Mouse (Mus musculus) thymus, postnatal 36 days (tissue): ENCODE measurements at regions not wholly inside any gene's neighbourhood (a gene's known extent, or its start where the extent isn't known, plus 50 kb on each side); places are given as distances from the start of the nearest gene placed in this dataset.
"Not testable (repeated sequence)": the region's sequence is repeated elsewhere in the genome, so short reads cannot be mapped to it uniquely, and the experiment has no call there.

ENCODE experiments used
- DNase-seq, 2 experiments: peaks; one replicate each; pipeline ENCODE4 v3.0.0; 2022; ENCODE audit warnings: mixed read lengths in 2 of 2

DNA sequence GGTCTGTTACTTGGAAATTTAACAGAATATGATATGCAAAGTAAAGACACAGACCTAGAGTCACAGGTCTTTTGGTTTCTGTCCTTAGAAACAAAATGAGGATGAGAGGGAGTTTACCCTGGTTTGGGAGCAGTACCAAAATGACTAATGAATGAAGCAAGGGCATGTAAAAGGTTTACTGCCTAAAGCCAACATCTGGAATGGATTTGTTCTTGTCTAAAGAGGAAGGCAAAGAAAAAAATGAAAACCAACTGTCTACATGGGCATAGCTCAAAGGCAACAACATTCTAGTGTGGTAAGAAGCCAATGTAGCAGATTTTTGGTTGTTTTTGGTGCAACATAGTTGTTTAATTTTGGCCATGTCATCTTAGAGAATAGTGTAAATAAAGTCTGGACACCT is 203.5 kb upstream of the Diaph2 start:
- no peak for DNase-seq

DNA sequence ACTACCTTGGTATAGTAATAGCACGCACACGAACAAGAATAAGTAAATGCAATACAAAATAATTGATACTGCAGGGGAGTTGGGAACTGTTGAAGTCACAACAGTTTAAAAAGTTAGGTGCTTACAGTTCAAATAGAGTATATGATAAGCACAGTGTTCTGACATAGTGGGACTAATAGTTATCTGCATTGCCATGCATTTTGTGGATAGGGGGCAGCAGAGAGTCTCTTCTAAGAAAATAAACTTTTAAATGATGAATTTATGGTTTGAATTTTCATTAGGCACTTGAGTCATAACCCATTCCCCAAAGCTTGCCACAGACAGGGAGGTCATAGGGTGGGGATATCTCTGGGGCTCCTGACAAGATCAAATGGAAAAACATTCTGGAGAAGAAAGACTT is 201.9 kb upstream of the Diaph2 start:
- DNase-seq = no peak

DNA sequence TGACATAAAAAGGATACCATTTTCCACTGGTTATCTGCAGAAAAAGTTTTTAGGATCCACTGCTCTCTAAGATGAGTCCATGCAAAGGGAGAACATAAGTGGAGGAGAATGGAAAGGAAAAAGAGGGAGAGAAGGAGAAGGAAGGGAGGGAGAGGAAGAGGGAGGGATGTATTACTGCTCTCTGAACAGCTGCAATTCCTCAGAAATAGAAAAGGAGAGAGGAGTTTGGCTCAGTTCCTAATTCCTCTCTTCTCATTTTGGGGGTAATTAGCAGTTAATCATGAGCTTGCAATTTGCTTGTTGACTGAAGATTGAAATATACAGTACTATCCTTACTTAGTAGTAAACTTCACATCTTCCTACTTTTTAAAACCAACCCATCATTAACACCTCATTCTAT is 193.5 kb upstream of the Diaph2 start:
- no peak for DNase-seq

DNA sequence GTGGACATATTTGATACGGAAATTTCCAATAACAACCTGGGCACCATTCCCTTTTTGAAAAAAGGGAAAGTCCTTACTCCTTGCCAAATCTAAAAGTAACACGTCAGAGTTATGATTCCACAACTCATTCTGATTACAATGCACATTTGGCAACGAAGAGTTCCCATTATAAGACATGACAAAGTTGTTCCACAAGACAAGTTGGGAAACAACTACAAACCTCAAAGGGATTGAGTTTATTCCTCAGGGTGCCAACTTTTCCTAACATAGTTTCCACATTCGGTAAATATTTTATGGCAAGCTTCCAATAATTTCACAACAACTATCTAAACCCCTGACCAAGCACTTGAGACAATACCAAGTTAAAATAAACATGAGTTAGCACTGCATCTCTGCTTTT is 150.1 kb upstream of the Diaph2 start:
- DNase-seq = no peak

- no peak for DNase-seq
These were observed 141.7 kb upstream of the Diaph2 start for GRCm38 (mm10) chrX:129607842-129608241.

GRCm38 (mm10) chrX:129611500-129611899 is 138.0 kb upstream of the Diaph2 start:
- not testable (repeated sequence) for DNase-seq

DNA sequence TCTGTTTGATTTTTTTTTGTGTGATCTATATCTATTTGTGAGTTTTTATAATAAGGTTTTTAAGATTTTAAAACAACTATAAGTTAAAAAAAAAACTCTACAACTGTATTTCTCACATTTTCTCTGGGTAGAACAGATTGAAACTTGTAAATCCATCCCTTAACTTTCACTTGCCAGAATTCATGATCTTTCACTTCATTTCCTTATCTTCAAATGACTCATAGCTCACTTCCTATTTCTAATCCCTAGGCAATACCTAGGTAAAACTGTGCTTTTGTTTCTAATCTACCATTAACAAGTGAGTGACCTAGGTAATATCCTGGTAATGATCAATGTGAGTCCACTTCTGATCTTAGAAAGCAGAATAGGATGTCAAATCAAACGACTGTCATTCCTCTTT is 112.5 kb upstream of the Diaph2 start:
- no peak for DNase-seq

- no peak for DNase-seq
These were observed 104.4 kb upstream of the Diaph2 start for GRCm38 (mm10) chrX:129645106-129645505.

- DNase-seq = no peak
These were observed 92.6 kb upstream of the Diaph2 start for GRCm38 (mm10) chrX:129656906-129657305.

DNA sequence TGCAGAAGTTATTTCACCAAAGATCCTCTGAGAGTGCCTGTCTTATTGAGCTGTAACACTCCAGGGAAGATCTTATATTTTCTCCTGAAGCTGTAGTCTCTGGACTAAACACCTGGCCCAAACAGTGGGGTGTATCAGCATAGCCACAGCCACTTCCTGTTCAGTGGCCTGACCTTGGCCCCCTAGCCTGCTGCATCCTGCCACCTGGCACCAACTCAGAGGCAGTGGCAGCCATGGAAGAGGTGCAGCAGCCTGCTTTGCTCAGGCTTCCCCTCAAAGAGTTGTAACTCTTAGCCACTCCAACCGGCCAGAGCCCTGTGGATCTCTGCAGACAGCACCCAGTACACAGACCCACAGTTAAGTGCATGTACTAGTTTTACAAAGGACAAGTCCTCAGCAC is 58.9 kb upstream of the Diaph2 start:
- peak; percentile 40 to 63 for DNase-seq
